Comparison of ENCODE assay signal across 8 mouse cellular contexts in genomic region chr5:114568818-114569217, GRCm38 (mm10). TPM values are rescaled to one million over a fixed set of nuclear protein-coding genes. Genes with fewer than 3 reads are reported as not detected.
DNase-seq lines count a peak whose midpoint lies in the region; ATAC-seq lines count a peak whose summit lies in the region.

No protein-coding gene starts in this region.

- WGBS in heart, embryonic 13.5 days = 29% methylated on average over 5 of the region's 5 CpGs
- WGBS in embryonic facial prominence, embryonic 13.5 days = 24% methylated on average over 5 of the region's 5 CpGs
- WGBS in limb, embryonic 10.5 days = 28% methylated on average over 5 of the region's 5 CpGs
- WGBS in midbrain, embryonic 15.5 days = 15% methylated on average over 5 of the region's 5 CpGs

- H3K36me3 ChIP-seq in heart, embryonic 13.5 days = no peaks in the 10 kb centered on the region
- H3K36me3 ChIP-seq in embryonic facial prominence, embryonic 13.5 days = no peaks in the 10 kb centered on the region
- H3K36me3 ChIP-seq in limb, embryonic 10.5 days = no peaks in the 10 kb centered on the region
- H3K36me3 ChIP-seq in midbrain, embryonic 15.5 days (replicated peaks) = no peaks in the 10 kb centered on the region

- no peak for DNase-seq in heart, postnatal 25 days (ENCODE audit: low spot score)
- no peak for DNase-seq in limb, embryonic 10.5 days (ENCODE audit: low spot score)
- no peak for DNase-seq in spleen, postnatal 10 days (ENCODE audit: low spot score in 2 of 2)
- no peak for DNase-seq in thymus, adult 18-20 months

- H3K4me2 ChIP-seq in heart, embryonic 13.5 days = peak overlapping the region; percentile 99
- peak overlapping the region; percentile 99 for H3K4me2 ChIP-seq in embryonic facial prominence, embryonic 13.5 days
- peak overlapping the region; percentile 72 for H3K4me2 ChIP-seq in midbrain, embryonic 15.5 days

- H3K4me3 ChIP-seq in heart, embryonic 13.5 days = peak overlapping the region; percentile 75
- peak overlapping the region; percentile 70 for H3K4me3 ChIP-seq in embryonic facial prominence, embryonic 13.5 days
- peak overlapping the region; percentile 68 for H3K4me3 ChIP-seq in limb, embryonic 10.5 days
- peak overlapping the region; percentile 72 for H3K4me3 ChIP-seq in midbrain, embryonic 15.5 days

- H3K27me3 ChIP-seq in heart, embryonic 13.5 days (replicated peaks) = peaks cover 70% of the 10 kb centered on the region
- H3K27me3 ChIP-seq in embryonic facial prominence, embryonic 13.5 days = peaks cover 60% of the 10 kb centered on the region
- peaks cover 80% of the 10 kb centered on the region for H3K27me3 ChIP-seq in limb, embryonic 10.5 days (ENCODE audit: low read depth, poor library complexity, severe bottlenecking)
- no peaks in the 10 kb centered on the region for H3K27me3 ChIP-seq in midbrain, embryonic 15.5 days (replicated peaks)

- no peak for ATAC-seq in heart, embryonic 13.5 days (ENCODE audit: extremely low read depth, insufficient number of reproducible peaks, low FRiP score, low TSS enrichment)
- no peak for ATAC-seq in embryonic facial prominence, embryonic 13.5 days (ENCODE audit: insufficient number of reproducible peaks, insufficient read depth, low FRiP score, low TSS enrichment, low read depth)
- ATAC-seq in midbrain, embryonic 15.5 days (replicated peaks) = no peak
- ATAC-seq in CD4-positive, CD25-positive, alpha-beta regulatory T cell, adult 4 months = no peak

- peaks cover 55% of the 10 kb centered on the region for H3K4me1 ChIP-seq in heart, embryonic 13.5 days
- H3K4me1 ChIP-seq in embryonic facial prominence, embryonic 13.5 days = peaks cover 71% of the 10 kb centered on the region
- H3K4me1 ChIP-seq in limb, embryonic 10.5 days = peaks cover 81% of the 10 kb centered on the region
- peaks cover 57% of the 10 kb centered on the region for H3K4me1 ChIP-seq in midbrain, embryonic 15.5 days

- intact Hi-C loops in heart, postnatal 25 days (cut with DNase I) = loop anchor here (2.0 kb wide), 1 partner anchor 108 kb away; no protein-coding TSS in a partner anchor

- 0 out of 2 replicates have a peak, but pooled peaks cover 4% of the 10 kb centered on the region for H3K9me3 ChIP-seq in heart, embryonic 13.5 days
- no peaks in the 10 kb centered on the region for H3K9me3 ChIP-seq in embryonic facial prominence, embryonic 13.5 days
- H3K9me3 ChIP-seq in limb, embryonic 10.5 days (replicated peaks) = no peaks in the 10 kb centered on the region; the same call in 1 of the 2 replicates
- no peaks in the 10 kb centered on the region for H3K9me3 ChIP-seq in midbrain, embryonic 15.5 days

- no peak overlapping the region for H3K27ac ChIP-seq in heart, embryonic 13.5 days (replicated peaks)
- H3K27ac ChIP-seq in embryonic facial prominence, embryonic 13.5 days = no peak overlapping the region
- H3K27ac ChIP-seq in limb, embryonic 10.5 days = no peak overlapping the region
- H3K27ac ChIP-seq in midbrain, embryonic 15.5 days = peak overlapping the region; percentile 93; the same call in 1 of the 2 replicates

- peak overlapping the region; percentile 81; the same call in 1 of the 2 replicates for H3K9ac ChIP-seq in heart, embryonic 13.5 days
- no peak overlapping the region for H3K9ac ChIP-seq in embryonic facial prominence, embryonic 13.5 days
- H3K9ac ChIP-seq in midbrain, embryonic 15.5 days = peak overlapping the region; percentile 62

RNA-seq across cellular contexts. Expression of gene Fam222a, which starts 1.0 kb away (rescaled TPM):
- 0.59 and 0.79 TPM in 2 replicates for polyA plus RNA-seq in heart, embryonic 13.5 days (2015; fragmentation: Nextera tagmentation; extraction: Ambion mirVana)
- 1 to 10 TPM; 2.4 to 4.2 TPM for total RNA-seq in heart, postnatal 25 days (2021)
- 1.2 and 1.3 TPM in 2 replicates for polyA plus RNA-seq in embryonic facial prominence, embryonic 13.5 days (2015; fragmentation: Nextera tagmentation; extraction: Ambion mirVana)
- polyA plus RNA-seq in limb, embryonic 10.5 days (2016; fragmentation: Nextera tagmentation; extraction: Ambion mirVana) = 1.4 and 1.9 TPM in 2 replicates
- polyA plus RNA-seq in midbrain, embryonic 15.5 days (2015; fragmentation: Nextera tagmentation; extraction: Ambion mirVana) = 7.1 and 8.1 TPM in 2 replicates
- polyA plus RNA-seq in CD4-positive, CD25-positive, alpha-beta regulatory T cell, adult 4 months (2017; shearing (Covaris generic)) = not detected
